15 mouse cellular contexts compared by ENCODE assay signal in the genomic region with DNA sequence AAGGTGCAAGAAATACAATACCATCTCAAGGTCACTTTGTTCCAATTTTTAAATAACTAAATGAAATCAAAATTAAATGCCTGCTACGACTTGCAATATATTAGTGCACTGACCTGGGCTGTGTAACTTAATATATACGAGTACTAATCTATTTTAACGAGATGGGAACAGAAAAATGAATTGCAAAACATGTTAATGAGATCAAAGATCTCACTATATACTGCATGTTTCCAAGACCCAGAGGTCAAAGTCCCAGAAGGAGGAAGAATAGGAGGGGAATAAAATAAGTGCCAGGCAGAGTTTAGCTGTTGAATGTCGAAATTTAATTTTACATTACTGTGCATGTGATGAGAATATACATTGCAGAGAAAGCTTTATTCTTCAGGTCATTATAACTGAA.
"Had no signal": no experiment of that assay in that cellular context is flagged by ENCODE, and none has a peak within 500 bp of the region (broad histone marks: within the 10 kb centered on the region; RNA-seq: fewer than 3 reads in every experiment).

No protein-coding gene starts in this region.

- H3K9ac ChIP-seq: neural tube, embryonic 13.5 days; neural tube, embryonic 15.5 days; stomach, embryonic 15.5 days had no signal

- H3K9me3 ChIP-seq: neural tube, embryonic 13.5 days; neural tube, embryonic 15.5 days; stomach, embryonic 15.5 days had no signal

- H3K36me3 ChIP-seq: neural tube, embryonic 13.5 days; neural tube, embryonic 15.5 days; stomach, embryonic 15.5 days had no signal

- H3K4me2 ChIP-seq: neural tube, embryonic 13.5 days; neural tube, embryonic 15.5 days; stomach, embryonic 15.5 days had no signal

- DNase-seq: retina, postnatal 1 day; right cerebral cortex, adult 18-20 months; right cerebral cortex, postnatal 14 days; right cerebral cortex, postnatal 25 days; right cerebral cortex, postnatal 4 days; spleen, adult 18-20 months; thymus, adult 18-20 months; thymus, adult 2 months; thymus, postnatal 14 days; thymus, postnatal 25 days; thymus, postnatal 4 days had no signal

- H3K4me3 ChIP-seq: neural tube, embryonic 13.5 days; neural tube, embryonic 15.5 days; stomach, embryonic 15.5 days had no signal

- H3K4me1 ChIP-seq: neural tube, embryonic 13.5 days; neural tube, embryonic 15.5 days; stomach, embryonic 15.5 days had no signal

- H3K27ac ChIP-seq: neural tube, embryonic 13.5 days; neural tube, embryonic 15.5 days; stomach, embryonic 15.5 days; stomach, postnatal 0 days had no signal

- H3K27me3 ChIP-seq: neural tube, embryonic 13.5 days; neural tube, embryonic 15.5 days; stomach, embryonic 15.5 days had no signal
